Mouse (Mus musculus) liver, adult 2 months (tissue): Measurements from ENCODE around the gene Rnf186.

Source experiments
- CTCF ChIP-seq: fragments of 200-500 bp; IDR thresholded peaks from 2 replicates; pipeline ENCODE4 v1.5.1; 2011; ENCODE audit warnings: low read depth, low read length, control low read depth
- POLR2A ChIP-seq: fragments of 200-500 bp; IDR thresholded peaks from 2 replicates; pipeline ENCODE4 v1.6.1; 2011; ENCODE audit warnings: low read length, control low read depth; ENCODE audit not compliant: insufficient read depth; ENCODE audit errors: extremely low read depth

GRCm38 (mm10) chr4:138943730-138944129 lies 23.2 kb upstream of the Rnf186 start:
- TF ChIP-seq POLR2A (no peak), CTCF (peak; percentile 73)
